Mouse (Mus musculus): ENCODE data around the gene Gngt2.

Gngt2 gene

GRCm38 (mm10) chr11:95837059-95837458 lies at the start of gene Gngt2:
Gene Gngt2 (plus strand): TSS chr11:95837216.
- no peak for DNase-seq (ENCODE audit: extremely low spot score, low read depth, low spot score)

DNA sequence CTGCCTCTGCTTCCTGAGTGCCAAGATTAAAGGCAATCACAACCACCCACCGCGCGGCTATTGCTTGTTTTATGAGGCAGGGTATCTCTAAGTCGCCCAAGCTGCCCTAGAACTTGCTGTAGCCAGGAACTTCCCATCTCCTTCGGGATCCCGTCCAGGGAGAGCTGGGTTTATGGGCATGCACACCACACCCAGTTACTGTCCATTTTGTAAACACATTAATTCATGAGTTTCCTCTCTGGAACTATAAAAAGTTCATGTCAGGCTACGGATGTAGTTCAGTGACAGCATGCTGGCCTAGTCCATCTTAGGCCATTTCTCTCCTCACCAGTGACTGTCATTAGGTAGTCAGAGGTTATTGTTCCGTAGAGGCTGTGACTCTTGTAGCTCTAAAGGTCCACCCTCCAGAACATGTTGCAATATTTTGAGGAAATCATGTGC lies 47.5 kb upstream of the Gngt2 start:
- DNase-seq (ENCODE audit: extremely low spot score, low read depth, low spot score): no peak

GRCm38 (mm10) chr11:95791787-95792186 lies 45.2 kb upstream of the Gngt2 start:
- no peak for DNase-seq (ENCODE audit: extremely low spot score, low read depth, low spot score)

GRCm38 (mm10) chr11:95792950-95793509 lies 44.0 kb upstream of the Gngt2 start:
- no peak for DNase-seq (ENCODE audit: extremely low spot score, low read depth, low spot score)

DNA sequence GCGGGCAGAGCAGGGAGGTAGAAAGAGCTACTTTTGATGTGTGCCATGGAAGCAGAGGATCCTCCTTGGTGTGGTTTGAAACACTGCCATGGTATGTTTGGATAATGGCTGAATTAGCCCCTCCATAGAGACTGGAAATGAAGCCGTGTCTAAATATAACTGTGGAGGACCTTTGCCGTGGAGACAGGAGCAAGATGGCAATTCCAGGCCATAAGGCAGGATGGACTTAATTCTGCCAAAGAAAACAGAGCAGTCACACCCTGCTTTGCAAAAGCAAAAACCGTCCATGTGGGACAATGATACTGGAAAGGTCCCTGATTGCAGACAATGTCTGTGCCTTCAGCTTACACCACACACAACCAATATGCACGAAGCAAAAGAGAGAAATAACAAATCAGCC lies 42.8 kb upstream of the Gngt2 start:
- no peak for DNase-seq (ENCODE audit: extremely low spot score, low read depth, low spot score)

DNA sequence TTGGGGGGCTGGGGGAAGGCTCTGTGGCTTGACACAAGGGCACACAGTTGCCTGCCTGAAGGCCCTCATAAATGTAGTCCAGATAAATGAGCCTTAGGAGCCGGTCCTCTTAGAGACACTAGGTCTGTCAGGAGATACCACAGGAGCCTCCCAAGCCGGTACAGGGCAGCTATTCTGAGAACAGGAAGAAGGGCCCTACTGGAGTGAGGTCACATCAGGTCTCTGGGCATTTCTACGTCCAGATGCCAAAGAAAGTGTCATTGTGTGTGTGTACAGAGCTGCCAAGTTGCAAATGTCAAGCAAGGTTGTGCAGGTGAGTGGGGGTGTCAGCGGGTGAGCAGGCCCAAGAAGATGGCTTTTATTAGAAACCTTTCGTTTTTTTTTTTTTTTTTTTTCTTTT lies 41.4 kb upstream of the Gngt2 start:
- no peak for DNase-seq (ENCODE audit: extremely low spot score, low read depth, low spot score)

DNA sequence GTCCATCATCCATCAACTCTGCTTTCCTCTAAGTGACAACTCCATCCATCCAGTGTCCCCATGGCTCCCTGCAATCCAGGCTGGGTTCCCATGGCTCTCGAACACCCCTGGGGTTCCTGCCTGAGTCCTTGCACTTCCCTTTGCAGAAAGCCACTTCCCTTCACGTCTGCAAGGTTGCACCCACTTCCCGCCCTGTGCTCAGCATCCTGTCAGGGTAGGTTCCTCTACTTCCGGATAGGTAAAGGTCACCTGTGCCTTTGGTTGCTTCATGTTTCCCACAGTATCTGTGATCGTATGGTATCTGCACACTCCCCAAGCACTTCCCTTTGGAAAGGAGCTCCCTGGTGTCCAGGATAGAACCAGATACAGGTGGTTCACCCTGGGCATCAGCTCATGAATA lies 32.0 kb upstream of the Gngt2 start:
- DNase-seq (ENCODE audit: extremely low spot score, low read depth, low spot score): no peak

- no peak for DNase-seq (ENCODE audit: extremely low spot score, low read depth, low spot score)
Observed at GRCm38 (mm10) chr11:95805527-95805926, 31.5 kb upstream of the Gngt2 start.

- DNase-seq (ENCODE audit: extremely low spot score, low read depth, low spot score): no peak
Observed at GRCm38 (mm10) chr11:95807884-95808283, 29.1 kb upstream of the Gngt2 start.

DNA sequence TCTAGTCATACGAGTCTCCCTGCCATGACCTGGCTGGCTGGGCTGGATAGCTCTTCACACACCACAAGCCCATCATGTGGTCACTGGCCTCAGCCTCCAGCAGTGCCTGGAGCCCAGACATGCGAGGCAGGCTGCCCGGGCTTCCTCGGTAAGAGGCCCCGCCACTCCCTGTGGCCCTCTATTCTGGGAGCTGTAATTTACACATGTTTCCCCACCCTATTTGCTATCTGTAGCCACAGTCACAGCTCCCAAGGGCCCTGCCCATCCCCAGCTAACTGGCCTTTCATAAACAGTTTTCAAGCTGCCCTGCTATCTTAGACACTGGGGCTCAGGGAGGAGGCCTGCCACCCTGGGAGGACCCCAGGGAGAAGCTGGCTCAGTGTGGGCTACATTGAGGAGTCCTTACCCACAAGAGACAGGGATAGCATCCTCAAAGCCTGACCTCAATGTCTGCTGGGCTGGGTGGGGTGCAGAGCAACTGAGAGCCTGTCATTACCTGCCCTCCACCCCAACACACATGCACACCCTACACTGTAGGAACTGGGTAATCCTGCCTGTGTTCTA lies 28.5 kb upstream of the Gngt2 start:
- no peak for DNase-seq (ENCODE audit: extremely low spot score, low read depth, low spot score)

- DNase-seq (ENCODE audit: extremely low spot score, low read depth, low spot score): no peak
Observed at GRCm38 (mm10) chr11:95809603-95810002, 27.4 kb upstream of the Gngt2 start.

GRCm38 (mm10) chr11:95810828-95811227 lies 26.2 kb upstream of the Gngt2 start:
- no peak for DNase-seq (ENCODE audit: extremely low spot score, low read depth, low spot score)

GRCm38 (mm10) chr11:95811741-95812140 lies 25.3 kb upstream of the Gngt2 start:
- no peak for DNase-seq (ENCODE audit: extremely low spot score, low read depth, low spot score)

DNA sequence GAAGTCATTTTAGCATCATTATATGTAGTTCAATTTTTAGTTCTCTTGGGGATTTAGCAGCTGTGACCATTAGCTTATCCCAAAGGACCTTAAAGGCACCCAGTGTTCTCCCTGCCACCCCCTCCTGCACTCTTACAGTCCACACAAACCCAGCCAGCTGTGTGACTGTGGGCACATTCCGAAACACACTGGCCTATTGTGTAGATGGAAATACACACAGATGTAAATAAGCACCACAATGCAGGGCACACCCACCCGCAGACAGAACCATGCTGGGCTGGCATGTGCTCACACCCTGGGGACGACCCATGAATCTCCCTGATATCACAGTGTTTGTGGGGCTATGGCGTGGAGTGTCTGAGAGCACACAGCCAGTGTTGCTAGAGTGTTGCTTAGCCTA lies 24.8 kb upstream of the Gngt2 start:
- no peak for DNase-seq (ENCODE audit: extremely low spot score, low read depth, low spot score)

DNA sequence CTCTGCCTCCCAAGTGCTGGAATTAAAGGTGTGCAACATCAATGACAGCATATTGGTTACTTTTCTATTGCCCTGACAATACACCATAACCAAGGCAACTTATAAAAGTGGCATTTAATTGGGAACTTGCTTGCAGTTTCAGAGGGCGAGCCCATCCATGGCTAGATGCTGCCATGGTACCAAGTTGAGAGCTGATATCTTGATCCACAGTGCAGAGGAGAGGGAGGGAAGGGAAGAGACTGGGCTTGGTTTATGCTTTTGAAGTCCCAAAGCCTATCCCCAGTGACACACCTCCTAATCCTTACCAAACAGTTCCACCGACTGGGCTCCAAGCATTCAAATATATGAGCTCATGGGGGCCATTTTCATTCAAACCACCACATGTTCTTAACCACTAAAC lies 22.9 kb upstream of the Gngt2 start:
- no peak for DNase-seq (ENCODE audit: extremely low spot score, low read depth, low spot score)

- no peak for DNase-seq (ENCODE audit: extremely low spot score, low read depth, low spot score)
Observed at GRCm38 (mm10) chr11:95814857-95815256, 22.2 kb upstream of the Gngt2 start.

- DNase-seq (ENCODE audit: extremely low spot score, low read depth, low spot score): no peak
Observed at GRCm38 (mm10) chr11:95815412-95815811, 21.6 kb upstream of the Gngt2 start.

DNA sequence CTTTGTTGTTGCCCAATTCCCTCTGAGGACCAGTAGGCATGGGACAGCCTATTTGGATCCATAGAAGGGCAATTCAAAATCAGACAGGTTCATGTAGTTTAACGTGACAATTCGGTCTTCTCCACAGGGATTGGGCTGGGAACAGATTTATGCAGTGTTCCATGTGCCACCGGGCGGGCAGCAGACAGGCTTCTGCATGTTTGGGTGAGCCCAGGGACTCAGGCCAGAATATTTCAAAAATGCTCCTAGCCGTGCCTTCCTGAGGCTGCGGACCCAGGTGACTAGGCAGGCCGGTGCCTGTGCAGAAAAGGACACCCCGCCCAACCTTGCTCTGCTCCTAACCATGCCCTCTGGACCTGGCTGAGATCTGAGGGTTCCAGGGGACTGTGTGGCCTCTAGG lies 17.9 kb upstream of the Gngt2 start:
- DNase-seq (ENCODE audit: extremely low spot score, low read depth, low spot score): no peak

DNA sequence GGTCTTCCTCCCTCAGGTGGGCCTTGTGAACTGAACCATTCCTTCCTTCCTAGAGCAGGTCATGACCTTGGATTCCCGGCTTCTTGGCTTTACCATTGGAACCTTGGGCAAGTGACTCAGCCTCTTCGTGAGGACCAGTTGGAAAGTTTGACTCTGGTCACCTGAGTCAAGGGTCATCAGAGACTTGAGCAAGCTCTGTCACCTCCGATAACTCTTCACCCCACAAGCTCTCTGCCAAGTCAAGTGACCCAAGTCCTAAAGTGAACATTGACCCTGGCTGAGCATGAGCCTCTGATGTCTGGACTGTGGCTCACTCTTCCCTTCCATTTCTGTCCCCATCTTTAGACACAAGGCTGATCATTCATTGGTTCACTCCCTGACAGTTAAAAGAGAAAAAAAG lies 15.5 kb upstream of the Gngt2 start:
- no peak for DNase-seq (ENCODE audit: extremely low spot score, low read depth, low spot score)

DNA sequence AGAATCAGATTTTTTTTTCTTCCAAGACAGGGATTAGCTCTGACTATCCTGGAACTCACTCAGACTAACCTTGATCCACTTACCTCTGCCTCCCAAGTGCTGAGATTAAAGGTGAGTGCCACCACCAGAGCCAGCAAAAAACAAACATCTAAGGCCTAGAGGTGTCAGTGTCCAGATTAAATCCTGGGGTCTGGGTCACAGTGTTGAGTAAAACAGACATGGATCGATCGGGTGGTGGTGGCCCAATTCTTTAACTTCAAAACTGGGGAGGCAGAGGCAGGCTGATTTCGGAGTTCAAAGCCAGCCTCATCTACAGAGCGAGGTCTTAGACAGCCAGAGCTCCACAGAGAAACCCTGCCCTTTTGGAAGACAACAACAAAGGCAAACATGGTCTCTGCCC lies 14.6 kb upstream of the Gngt2 start:
- DNase-seq (ENCODE audit: extremely low spot score, low read depth, low spot score): no peak

DNA sequence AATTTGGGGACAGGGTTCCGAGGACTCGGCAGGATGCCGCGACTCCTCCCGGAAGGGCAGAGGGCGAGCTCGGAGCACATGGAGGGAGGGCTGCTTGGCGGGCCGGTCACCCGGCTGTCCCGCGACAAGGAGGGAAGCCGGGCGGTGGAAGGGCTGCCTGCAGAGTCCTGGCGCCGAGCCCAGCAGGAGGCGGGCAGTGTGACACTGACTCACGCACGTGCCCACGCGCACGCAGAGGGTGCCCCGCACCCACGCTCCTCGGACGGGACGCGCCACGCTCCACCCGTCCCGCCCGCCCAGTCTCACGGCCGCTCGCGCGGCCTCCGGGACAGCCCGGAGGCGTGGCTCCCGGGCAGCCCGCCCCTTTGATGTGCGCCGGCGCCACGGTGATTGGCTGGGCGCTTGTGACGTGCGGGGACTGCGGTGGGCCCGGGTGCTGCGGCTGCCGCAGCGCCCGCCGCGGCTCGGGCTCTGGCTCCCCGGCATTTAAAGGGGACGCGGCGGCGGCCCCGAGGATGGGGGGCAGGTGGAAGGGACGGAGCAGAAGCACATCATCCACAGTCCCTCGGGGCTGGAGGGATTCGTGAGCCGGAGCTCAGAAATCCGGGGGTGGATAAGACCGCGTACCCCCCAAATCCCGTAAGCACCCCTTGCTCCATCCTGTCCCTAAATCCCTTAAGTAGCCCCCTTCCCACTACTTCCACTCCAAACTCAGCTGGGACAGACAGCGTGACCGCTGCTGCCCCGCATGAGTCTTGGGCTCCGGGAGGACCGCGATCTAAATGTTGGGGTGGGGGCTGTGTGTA lies 12.7 kb upstream of the Gngt2 start, which contains the start of gene Phospho1:
Gene Phospho1 (plus strand): TSS at position 429 of the 806 bp plus-strand sequence.
- DNase-seq (ENCODE audit: extremely low spot score, low read depth, low spot score): no peak

DNA sequence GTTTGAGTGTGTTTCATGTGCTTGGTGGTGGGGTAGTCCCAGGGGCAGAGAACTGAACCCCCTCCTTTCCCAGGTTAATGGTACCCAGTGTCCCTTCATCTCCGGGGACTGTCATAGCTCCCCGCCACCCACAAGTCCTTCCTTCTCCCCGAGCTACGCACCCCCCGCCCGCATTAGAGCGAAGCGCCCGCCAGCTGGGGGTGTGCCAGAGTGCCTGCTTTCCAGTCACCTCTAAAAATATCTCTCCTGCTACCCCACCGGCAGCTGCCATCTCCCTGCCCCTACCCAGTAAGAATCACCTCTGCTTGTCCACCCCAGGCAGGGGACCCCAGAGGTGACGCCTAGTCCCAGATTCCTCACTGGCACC lies 12.2 kb upstream of the Gngt2 start:
- no peak for DNase-seq (ENCODE audit: extremely low spot score, low read depth, low spot score)

All from hindlimb bud, embryonic 11.5 days (tissue).